Mouse (Mus musculus): ENCODE results near the gene Cpxcr1. TPM values are rescaled to one million over a fixed set of nuclear protein-coding genes. Genes with fewer than 3 reads are reported as not detected.

Cpxcr1 gene
- polyA plus RNA-seq (2016; fragmentation: Nextera tagmentation; extraction: Ambion mirVana) = not detected in 2 replicates

DNA sequence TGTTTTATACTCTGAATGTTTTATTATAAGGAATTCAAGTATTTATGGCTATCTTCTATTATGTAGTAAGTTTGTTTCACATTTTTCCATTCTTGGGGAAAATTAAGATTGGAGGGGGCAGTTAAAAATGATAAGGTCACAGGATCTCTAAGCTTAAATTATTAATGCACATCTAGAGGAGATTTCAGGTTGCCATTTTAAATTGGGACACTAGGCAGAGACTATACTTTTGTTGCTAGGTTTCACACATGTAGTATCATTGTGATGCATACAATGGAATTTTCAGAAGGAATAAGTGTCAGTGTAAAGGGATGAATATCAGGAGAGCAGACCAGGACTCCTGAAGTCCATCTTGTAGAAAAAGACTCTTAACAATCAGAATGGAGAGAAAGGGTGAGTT lies at the start of gene Cpxcr1:
TSS of gene Cpxcr1 (plus strand) at position 301 of the 400 bp plus-strand sequence.
- no peak within 1 kb of the TSS for H3K9ac ChIP-seq
- H3K4me3 ChIP-seq (replicated peaks) = no peak within 1 kb of the TSS
- H3K36me3 ChIP-seq (replicated peaks) = no peaks in the 10 kb centered on the region
- H3K4me2 ChIP-seq = no peak within 1 kb of the TSS
- H3K9me3 ChIP-seq = no peaks in the 10 kb centered on the region
- ATAC-seq (ENCODE audit: low FRiP score) = no peak
- no peaks in the 10 kb centered on the region for H3K27me3 ChIP-seq
- H3K27ac ChIP-seq = no peak within 1 kb of the TSS
- H3K4me1 ChIP-seq = no peaks in the 10 kb centered on the region

Other genes with a start within 250 kb of the Cpxcr1 start
- gene H2afb2, start 232.2 kb downstream of the Cpxcr1 start, polyA plus RNA-seq (2016; fragmentation: Nextera tagmentation; extraction: Ambion mirVana) = not detected in 2 replicates